Mouse (Mus musculus): Measurements from ENCODE around the gene Zdhhc1. TPM values are rescaled to one million over a fixed set of nuclear protein-coding genes. Genes with fewer than 3 reads are reported as not detected.

Gene Zdhhc1
- total RNA-seq, 2 experiments from 2014 or later: 36.2 to 38.9 TPM

- DNase-seq (ENCODE audit: low spot score in 2 of 2): no peak
- no peak for TF ChIP-seq CTCF (conservative IDR thresholded peaks at IDR 0.05)
- Histone ChIP-seq H3K4me3 (no peak overlapping the region), H3K27ac (peak overlapping the region; percentile 56; the same call in 1 of the 2 replicates)
These were observed 63.2 kb downstream of the Zdhhc1 start for GRCm38 (mm10) chr8:105433511-105433910.

- no peak for DNase-seq (ENCODE audit: low spot score in 2 of 2)
- TF ChIP-seq CTCF (conservative IDR thresholded peaks at IDR 0.05): no peak
- Histone ChIP-seq H3K4me3 (no peak overlapping the region), H3K27ac (peak overlapping the region; percentile 56)
These were observed 63.7 kb downstream of the Zdhhc1 start for GRCm38 (mm10) chr8:105433021-105433420.

GRCm38 (mm10) chr8:105431743-105432515, 64.8 kb downstream of the Zdhhc1 start:
- TF ChIP-seq CTCF (conservative IDR thresholded peaks at IDR 0.05): no peak
- Histone ChIP-seq H3K4me3 (no peak overlapping the region), H3K27ac (no peak overlapping the region)
- DNase-seq (ENCODE audit: low spot score in 2 of 2): no peak

- TF ChIP-seq CTCF (conservative IDR thresholded peaks at IDR 0.05): no peak
- Histone ChIP-seq H3K27ac (no peak overlapping the region), H3K4me3 (no peak overlapping the region)
- no peak for DNase-seq (ENCODE audit: low spot score in 2 of 2)
These were observed 69.8 kb downstream of the Zdhhc1 start for GRCm38 (mm10) chr8:105426878-105427277.

Other genes with a start within 250 kb of the Zdhhc1 start
- gene B3gnt9, start 241.7 kb downstream of the Zdhhc1 start, total RNA-seq (2021): 1 to 10 TPM; 2.9 TPM
- 1 to 10 TPM; 7.0 to 7.6 TPM for gene Tradd, start 232.3 kb downstream of the Zdhhc1 start, total RNA-seq (2021)
- 1 to 10 TPM in 1 of 2 experiments, under 1 TPM in 1; 0.91 to 1.9 TPM for gene Fbxl8, start 232.3 kb downstream of the Zdhhc1 start, total RNA-seq (2021)
- 1 to 10 TPM; 7.2 to 9.5 TPM for gene Hsf4, start 227.1 kb downstream of the Zdhhc1 start, total RNA-seq (2021)
- gene Nol3, start 220.8 kb downstream of the Zdhhc1 start, total RNA-seq (2021): 1 to 10 TPM; 7.4 to 7.8 TPM
- 10 to 100 TPM; 20.0 to 24.4 TPM for gene 4931428F04Rik, start 207.0 kb downstream of the Zdhhc1 start, total RNA-seq (2021)
- gene Exoc3l, start 200.8 kb downstream of the Zdhhc1 start, total RNA-seq (2021): 1 to 10 TPM; 1.4 TPM
- 10 to 100 TPM; 36.1 to 39.0 TPM for gene E2f4, start 199.2 kb downstream of the Zdhhc1 start, total RNA-seq (2021)
- 1 to 10 TPM in 1 of 2 experiments, under 1 TPM in 1; 0.84 to 1.2 TPM for gene Elmo3, start 191.3 kb downstream of the Zdhhc1 start, total RNA-seq (2021)
- 1 to 10 TPM; 7.6 to 7.7 TPM for gene Lrrc29, start 170.6 kb downstream of the Zdhhc1 start, total RNA-seq (2021)
- gene Tmem208, start 170.5 kb downstream of the Zdhhc1 start, total RNA-seq (2021): 10 to 100 TPM; 40.3 to 40.9 TPM
- 1 to 10 TPM; 2.0 to 2.1 TPM for gene Fhod1, start 148.9 kb downstream of the Zdhhc1 start, total RNA-seq (2021)
- gene Slc9a5, start 148.1 kb downstream of the Zdhhc1 start, total RNA-seq (2021): 10 to 100 TPM; 13.3 to 14.9 TPM
- gene Plekhg4, start 123.6 kb downstream of the Zdhhc1 start, total RNA-seq (2021): 1 to 10 TPM; 1.7 to 2.2 TPM
- gene Kctd19, start 83.4 kb downstream of the Zdhhc1 start, total RNA-seq (2021): not detected
- gene Lrrc36, start 83.3 kb downstream of the Zdhhc1 start, total RNA-seq (2021): under 1 TPM; 0.42 to 0.84 TPM
- 10 to 100 TPM; 36.5 to 36.8 TPM for gene Tppp3, start 25.4 kb downstream of the Zdhhc1 start, total RNA-seq (2021)
- gene Hsd11b2, start 21.9 kb upstream of the Zdhhc1 start, total RNA-seq (2021): not detected
- gene Atp6v0d1, start 69.1 kb upstream of the Zdhhc1 start, total RNA-seq (2021): 100 to 1,000 TPM; 278 to 305 TPM
- gene Ripor1, start 108.4 kb upstream of the Zdhhc1 start, total RNA-seq (2021): 10 to 100 TPM; 88.7 to 94.8 TPM
- gene Ctcf, start 139.7 kb upstream of the Zdhhc1 start, total RNA-seq (2021): 10 to 100 TPM; 70.4 to 82.6 TPM
- gene Agrp, start 140.5 kb upstream of the Zdhhc1 start, total RNA-seq (2021): not detected
- 10 to 100 TPM; 71.1 to 76.9 TPM for gene Carmil2, start 189.4 kb upstream of the Zdhhc1 start, total RNA-seq (2021)
- 10 to 100 TPM; 41.1 to 41.5 TPM for gene Acd, start 204.2 kb upstream of the Zdhhc1 start, total RNA-seq (2021)
- 10 to 100 TPM; 32.7 to 35.4 TPM for gene Pard6a, start 204.2 kb upstream of the Zdhhc1 start, total RNA-seq (2021)
- gene 4933405L10Rik, start 210.8 kb upstream of the Zdhhc1 start, total RNA-seq (2021): under 1 TPM in 1 of 2 experiments, not detected in 1; 0.84 TPM
- 10 to 100 TPM in 1 of 2 experiments, 1 to 10 TPM in 1; 8.1 to 10.8 TPM for gene Enkd1, start 211.3 kb upstream of the Zdhhc1 start, total RNA-seq (2021)